Mouse (Mus musculus): ENCODE data around the gene Sh3glb2. TPM values are rescaled to one million over a fixed set of nuclear protein-coding genes. Genes with fewer than 3 reads are reported as not detected.

The Sh3glb2 gene
- total RNA-seq, 1 experiment from 2014 or later = 111 TPM

DNA sequence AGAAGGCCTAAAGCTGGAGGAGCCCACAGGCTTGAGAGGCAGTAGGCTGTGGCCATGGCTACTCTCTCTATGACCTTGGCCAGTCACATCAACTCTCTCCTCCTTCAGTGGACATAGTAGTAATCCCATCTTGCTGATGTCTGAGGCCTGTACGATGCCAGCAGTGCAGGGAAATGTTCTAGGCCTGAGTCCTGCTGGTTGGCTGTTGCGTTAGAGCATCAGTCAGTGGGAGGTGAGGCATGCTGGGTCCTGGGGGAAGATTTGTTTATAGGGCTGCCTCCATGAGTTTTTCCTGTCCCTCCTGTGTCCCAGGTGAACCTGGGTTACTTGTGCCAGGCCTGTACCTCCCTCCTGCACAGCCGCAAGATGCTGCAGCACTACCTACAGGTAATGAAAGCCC lies 17.1 kb downstream of the Sh3glb2 start:
- no peak for DNase-seq

DNA sequence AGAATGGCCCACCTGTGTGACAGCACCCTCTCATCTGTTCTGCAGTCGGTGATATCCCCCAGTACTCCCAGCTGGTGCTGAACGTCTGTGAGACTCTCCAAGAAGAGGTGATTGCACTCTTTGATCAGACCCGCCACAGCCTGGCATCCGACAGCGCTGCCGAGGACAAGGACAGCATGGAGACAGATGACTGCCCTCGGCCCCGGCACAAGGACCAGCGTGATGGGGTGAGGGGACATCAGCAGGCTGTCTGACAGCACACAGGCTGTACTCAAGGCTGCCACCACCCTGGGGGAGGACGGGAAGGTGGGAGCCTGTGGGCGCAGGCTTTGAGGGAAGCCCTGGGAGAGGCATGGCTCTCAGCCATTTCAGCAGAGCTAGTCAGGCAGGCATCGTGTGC lies 22.0 kb downstream of the Sh3glb2 start:
- peak; percentile 68 for DNase-seq

DNA sequence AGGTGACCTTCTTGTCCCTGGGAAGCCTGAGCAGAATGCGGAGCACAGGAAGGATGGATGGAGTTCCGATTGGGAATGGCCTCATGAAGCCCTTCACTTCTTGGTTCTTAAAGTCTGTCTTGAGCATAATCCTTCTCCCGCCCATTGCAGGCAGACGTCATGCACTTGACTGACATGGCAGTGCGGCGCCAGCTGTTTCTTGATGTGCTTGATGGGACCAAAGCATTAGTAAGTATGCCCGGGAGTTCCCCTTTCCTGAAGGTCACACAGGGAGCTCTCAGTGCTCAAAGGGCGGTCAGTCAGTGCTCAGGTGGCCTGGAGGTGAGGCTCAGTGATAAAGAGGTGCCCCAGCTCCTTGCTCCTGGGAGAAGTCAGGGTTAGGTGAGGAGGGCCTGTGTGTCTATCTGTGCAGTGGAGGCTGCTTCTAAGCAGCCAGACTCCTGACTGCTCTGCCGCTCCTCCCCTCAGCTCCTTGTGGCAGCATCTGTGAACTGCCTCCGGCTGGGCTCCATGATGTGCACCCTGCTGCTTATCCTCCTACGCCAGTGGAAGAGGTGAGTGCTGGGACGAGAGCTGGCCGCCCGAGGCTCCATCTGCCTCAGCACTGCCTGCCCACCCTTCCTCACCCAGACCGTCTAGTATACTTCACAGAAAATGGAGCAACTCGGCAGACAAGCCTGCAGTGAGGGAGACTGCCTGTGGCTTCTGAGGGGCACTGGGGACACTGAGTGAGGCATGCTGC lies 22.8 kb downstream of the Sh3glb2 start:
- DNase-seq = no peak

DNA sequence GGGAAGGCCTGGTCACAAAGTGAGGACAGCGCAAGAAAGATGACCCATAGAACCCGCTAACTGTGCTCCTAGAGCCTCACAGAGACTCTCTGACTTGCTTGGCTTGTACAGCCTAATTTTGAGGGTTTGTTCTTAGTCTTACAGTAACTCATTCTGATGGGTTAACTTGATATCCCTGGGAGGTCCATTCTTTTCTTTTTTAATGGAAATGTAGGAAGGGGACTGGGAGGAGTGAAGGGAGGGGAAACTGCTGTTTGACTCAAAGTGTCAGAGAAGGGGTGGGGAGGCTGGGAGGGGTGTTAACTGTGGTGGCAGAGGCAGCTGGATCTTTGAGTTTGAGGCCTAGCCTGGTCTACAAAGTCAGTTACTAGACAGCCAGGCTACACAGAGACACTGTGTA lies 23.8 kb downstream of the Sh3glb2 start:
- DNase-seq = no peak

DNA sequence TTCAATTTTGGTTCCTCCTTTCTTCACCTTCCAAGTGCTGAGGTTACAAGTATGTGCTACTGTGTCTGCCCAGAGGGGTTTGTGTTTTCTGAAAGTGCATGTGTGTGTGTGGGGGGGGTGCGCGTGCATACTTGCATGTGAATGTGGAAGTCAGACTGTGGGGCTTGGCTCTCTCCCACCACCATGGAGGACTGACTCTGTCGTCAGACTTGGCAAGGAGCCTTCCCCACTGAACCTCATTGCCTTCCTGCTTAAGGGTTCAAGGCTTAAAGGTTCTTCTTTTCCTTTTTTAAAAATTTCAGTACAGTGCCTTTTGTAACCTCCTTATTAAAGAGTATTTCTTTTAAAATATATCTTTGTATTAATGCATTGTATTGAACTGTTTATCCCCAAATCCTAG lies 30.3 kb downstream of the Sh3glb2 start:
- no peak for DNase-seq

DNA sequence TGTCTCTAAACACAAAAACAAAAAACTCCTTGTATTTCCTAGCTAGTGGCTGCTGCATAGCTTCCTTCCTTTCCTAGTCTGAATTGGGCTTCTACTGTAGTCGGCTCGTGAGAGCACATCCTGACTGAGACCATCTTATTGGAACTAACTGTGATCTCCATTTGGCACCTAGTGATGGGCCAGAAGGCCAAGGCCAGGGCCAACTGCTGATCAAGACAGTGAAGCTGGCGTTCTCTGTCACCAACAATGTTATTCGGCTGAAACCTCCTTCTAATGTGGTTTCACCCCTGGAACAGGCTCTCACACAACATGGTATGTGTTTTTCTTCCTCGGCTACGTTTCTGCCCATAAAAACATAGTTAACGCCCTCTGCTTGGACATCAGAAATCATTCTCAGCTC lies 31.9 kb downstream of the Sh3glb2 start:
- no peak for DNase-seq

DNA sequence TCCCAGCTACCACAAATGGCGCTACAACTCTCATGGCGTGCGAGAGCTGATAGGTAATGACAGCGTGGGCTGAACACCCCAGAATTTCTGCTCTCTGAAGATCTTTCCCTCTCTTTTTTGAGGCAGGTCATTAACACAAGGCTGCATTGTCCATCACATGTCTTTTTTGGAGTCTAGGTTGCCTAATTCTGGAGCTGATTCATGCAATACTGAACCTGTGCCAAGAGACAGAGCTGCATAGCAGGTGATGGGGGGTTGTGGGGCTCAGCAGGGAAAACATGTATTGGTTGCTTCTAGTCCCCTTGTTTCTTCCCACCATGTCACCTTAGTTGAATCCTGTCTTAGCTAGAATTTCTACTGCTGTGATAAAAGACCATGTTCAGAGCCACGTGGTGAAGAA lies 33.8 kb downstream of the Sh3glb2 start:
- no peak for DNase-seq

DNA sequence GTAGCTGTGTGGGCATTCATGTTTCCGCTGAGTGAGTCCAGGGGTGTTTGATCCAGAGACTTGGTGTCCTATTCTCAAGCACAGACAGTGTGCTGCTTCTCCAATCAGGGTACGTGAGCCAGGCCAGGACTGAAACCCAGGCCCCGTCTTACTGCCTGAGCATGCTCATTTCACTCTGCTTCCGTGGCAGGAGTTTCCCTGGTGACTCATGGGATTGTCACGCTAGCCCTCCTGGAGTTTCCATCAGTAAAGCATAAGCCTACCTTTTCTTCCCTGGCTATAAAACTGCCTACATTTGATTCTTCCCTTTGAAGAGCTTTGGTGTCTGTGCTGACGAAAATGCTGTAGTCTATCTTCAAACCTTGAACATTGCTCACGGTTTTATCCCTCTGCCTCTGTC lies 36.0 kb downstream of the Sh3glb2 start:
- DNase-seq = peak; percentile 29

DNA sequence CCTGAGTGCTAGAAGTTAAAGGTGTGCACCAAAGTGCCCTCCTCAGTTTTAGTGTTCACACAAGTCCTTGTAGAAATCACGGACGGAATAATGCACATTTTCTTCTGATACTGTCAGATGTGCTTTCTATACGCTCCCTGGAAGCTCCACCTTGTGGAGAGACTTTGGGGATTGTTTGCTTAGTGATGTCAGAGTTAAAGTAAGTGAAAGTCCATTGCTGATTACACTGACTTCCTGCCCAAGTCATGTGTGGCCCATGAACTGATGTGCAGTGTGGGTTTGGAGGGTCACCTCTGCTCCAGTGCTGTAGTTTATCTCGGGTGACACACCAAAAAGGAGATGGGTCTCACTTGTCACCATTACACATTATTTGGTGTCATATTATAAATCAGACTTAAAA lies 39.9 kb downstream of the Sh3glb2 start:
- DNase-seq = no peak

DNA sequence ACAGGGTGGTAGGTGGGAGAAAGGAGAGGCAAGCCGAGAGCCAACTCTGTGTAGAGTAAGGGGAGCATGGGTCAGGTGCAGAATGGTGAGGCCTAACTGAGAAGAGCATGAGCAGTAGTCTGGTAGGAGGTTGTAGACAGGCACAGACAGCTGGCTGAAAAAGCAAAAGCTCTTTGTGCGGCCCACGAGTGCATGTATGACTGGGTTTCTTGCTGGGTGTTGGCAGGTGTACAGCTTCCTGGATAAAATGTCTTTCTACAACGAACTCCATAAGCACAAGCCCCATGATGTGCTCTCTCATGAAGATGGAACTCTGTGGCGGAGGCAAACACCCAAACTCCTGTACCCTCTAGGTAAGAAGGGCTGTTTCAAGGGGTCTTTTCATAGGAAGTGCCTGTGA lies 42.2 kb downstream of the Sh3glb2 start:
- no peak for DNase-seq

DNA sequence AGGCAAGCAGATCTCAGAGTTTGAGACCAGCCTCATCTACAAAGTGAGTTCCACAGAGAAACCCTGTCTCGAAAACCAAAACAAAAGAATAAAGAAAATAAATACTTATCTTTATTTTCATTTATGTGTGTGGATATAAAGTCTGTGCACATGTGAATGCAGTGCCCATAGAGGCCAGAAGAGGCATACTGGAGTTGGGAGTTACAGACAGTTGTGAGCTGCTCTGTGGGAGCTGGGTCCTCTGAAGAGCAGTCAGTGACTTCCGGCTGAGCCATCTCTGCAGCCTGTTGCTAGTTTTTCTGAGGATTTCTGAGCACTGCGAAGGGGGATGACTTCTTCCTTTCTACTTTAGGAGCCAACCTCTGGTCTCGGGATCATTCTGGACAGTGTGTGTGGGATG lies 43.0 kb downstream of the Sh3glb2 start:
- no peak for DNase-seq

DNA sequence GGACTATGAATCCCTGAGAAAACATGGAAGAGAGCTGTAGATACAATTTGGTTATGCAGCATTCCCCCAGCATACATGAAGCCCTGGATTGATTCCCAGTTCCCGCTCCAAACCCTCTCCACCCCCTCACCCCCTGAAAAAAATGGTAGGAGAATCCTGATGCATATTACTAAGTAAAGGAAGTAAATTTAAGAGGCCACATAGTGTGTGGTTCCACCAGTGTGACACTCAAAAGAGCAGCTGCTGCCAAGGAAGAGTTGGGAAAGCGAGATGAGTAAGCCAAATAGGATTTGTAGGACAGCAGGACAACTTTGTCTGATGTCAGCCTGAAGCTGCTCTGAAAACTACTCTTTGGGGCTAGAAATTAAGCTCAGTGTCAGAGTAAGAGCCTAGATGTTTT lies 47.7 kb downstream of the Sh3glb2 start:
- no peak for DNase-seq

DNA sequence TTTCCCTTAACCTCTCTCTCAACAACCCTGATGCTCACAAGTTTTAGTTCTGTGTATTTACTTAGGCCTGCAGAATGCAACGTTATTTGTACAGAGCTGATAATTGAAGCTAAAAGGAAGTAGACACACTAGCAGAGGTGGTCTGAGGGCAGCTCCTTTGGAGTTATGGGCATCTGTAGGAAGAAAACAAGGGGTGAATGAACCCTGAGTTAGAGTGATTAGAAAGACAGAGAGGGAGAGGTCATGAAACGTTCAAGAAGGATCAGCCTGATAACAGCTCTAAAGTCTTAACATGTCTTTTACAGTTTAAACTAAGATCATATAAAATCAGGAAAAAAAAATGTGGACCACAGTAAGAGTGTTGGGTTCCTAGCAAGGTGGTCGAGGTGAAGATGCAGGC lies 49.8 kb downstream of the Sh3glb2 start:
- no peak for DNase-seq

DNA sequence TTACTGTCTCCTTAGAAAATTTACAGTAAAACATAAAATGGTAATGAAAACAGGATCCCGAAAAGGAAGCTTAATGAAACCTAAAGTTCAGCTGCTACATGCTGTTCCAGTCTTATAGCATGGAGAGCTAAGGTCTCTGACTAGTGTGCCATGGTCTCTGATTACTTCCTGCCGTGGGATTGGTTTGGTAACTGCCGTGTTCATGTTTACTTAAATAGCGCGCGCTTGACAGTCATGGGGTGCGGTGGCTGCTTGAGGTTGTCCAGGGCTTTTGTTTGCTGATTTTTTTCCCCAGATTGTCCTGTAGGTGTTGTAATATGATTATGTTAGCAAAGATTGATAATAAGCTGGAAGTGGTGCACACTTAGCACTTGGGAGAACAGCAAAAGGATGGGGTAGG lies 53.0 kb downstream of the Sh3glb2 start:
- no peak for DNase-seq

DNA sequence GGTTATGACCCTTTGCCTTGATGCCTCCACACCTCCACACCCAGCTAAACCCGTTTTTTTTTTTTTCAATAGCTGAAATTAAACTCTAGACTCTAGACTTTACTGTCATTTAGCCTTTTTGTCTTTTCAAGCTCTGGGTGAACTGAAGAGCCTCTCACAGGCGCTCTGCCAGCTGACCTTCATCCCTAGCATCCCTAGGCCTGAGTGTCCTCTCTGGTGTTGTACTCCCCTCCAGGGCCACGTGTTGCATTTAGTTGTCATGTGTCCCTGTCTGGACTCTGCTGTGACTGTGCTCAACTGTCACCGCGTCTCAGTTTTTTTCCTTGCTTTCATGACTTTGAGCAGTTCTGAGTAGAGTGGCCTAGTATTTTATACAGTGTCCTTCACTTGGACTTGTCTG lies 59.2 kb downstream of the Sh3glb2 start:
- no peak for DNase-seq

DNA sequence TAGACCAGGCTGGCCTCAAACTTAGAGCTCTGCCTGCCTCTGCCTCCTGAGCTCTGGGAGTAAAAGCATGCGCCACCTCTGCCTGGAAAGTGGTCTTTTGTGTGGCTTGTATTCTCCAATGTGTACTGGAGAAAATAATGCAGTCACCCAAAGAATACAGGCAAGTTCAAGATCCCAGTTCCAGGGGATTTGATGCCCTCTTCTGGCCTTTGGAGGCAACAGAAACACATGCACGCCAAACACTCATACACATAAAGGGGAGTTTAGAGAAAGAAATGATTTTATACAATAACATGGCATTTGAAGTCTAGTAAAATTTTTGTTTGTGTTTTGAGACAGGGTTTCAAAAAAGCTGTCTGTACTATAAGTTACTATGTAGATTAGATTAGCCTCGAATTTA lies 59.6 kb downstream of the Sh3glb2 start:
- DNase-seq = no peak

Small RNA genes within 50 kb of the gene (microRNA-seq; reads per million reads assigned to microRNA genes)
- gene Gm47292 = 0 reads per million in 2 experiments

Other genes starting within 250 kb of the Sh3glb2 start
- 40.0 and 51.7 TPM in 2 replicates for gene Zer1, start 234.8 kb downstream of the Sh3glb2 start, total RNA-seq (2021)
- gene Tbc1d13, start 225.6 kb downstream of the Sh3glb2 start, total RNA-seq (2021) = 54.0 and 71.3 TPM in 2 replicates
- 29.5 and 34.8 TPM in 2 replicates for gene Endog, start 187.8 kb downstream of the Sh3glb2 start, total RNA-seq (2021)
- gene Spout1, start 180.9 kb downstream of the Sh3glb2 start, total RNA-seq (2021) = 25.9 and 28.7 TPM in 2 replicates
- 25.7 and 28.7 TPM in 2 replicates for gene Kyat1, start 153.5 kb downstream of the Sh3glb2 start, total RNA-seq (2021)
- 51.1 and 52.2 TPM in 2 replicates for gene Lrrc8a, start 121.6 kb downstream of the Sh3glb2 start, total RNA-seq (2021)
- 1.5 and 2.9 TPM in 2 replicates for gene Gm28035, start 118.8 kb downstream of the Sh3glb2 start, total RNA-seq (2021)
- gene Phyhd1, start 93.1 kb downstream of the Sh3glb2 start, total RNA-seq (2021) = 9.6 and 18.1 TPM in 2 replicates
- not detected in 2 replicates for gene Gm28038, start 78.3 kb downstream of the Sh3glb2 start, total RNA-seq (2021)
- 39.7 and 47.3 TPM in 2 replicates for gene Dolk, start 73.0 kb downstream of the Sh3glb2 start, total RNA-seq (2021)
- gene Nup188, start 72.9 kb downstream of the Sh3glb2 start, total RNA-seq (2021) = 38.0 and 38.9 TPM in 2 replicates
- gene Miga2, start 4.9 kb upstream of the Sh3glb2 start, total RNA-seq (2021) = 65.4 and 83.5 TPM in 2 replicates
- gene Dolpp1, start 32.9 kb upstream of the Sh3glb2 start, total RNA-seq (2021) = 22.3 and 28.5 TPM in 2 replicates
- 130 and 142 TPM in 2 replicates for gene Crat, start 56.5 kb upstream of the Sh3glb2 start, total RNA-seq (2021)
- 130 and 145 TPM in 2 replicates for gene Ptpa, start 56.7 kb upstream of the Sh3glb2 start, total RNA-seq (2021)
- gene Ier5l, start 114.9 kb upstream of the Sh3glb2 start, total RNA-seq (2021) = 5.9 and 6.3 TPM in 2 replicates
- gene Cstad, start 235.7 kb upstream of the Sh3glb2 start, total RNA-seq (2021) = 1.6 and 4.4 TPM in 2 replicates